Mouse (Mus musculus) small intestine, adult 2 months (tissue): ENCODE results near the gene Ccnyl1. TPM values are rescaled to one million over a fixed set of nuclear protein-coding genes. Genes with fewer than 3 reads are reported as not detected.

Experiments used
- H3K27ac ChIP-seq: fragments of 200-500 bp; 2 replicates; pipeline ENCODE4 v1.5.1; 2012; ENCODE audit warnings: low read depth, low read length, control low read depth, inconsistent platforms; ENCODE audit not compliant: insufficient read depth
- H3K27me3 ChIP-seq: fragments of 200-500 bp; 2 replicates; pipeline ENCODE4 v1.6.1; 2012; ENCODE audit warnings: mild to moderate bottlenecking, moderate library complexity, low read length, inconsistent platforms; ENCODE audit not compliant: control insufficient read depth, insufficient read depth
- H3K36me3 ChIP-seq: fragments of 200-500 bp; 2 replicates; pipeline ENCODE4 v1.6.1; 2012; ENCODE audit warnings: mild to moderate bottlenecking, low read length, control low read depth, inconsistent platforms; ENCODE audit not compliant: control insufficient read depth, insufficient read depth
- H3K4me1 ChIP-seq: fragments of 200-500 bp; 2 replicates; pipeline ENCODE4 v1.6.1; 2012; ENCODE audit warnings: low read length, inconsistent platforms, mixed read lengths; ENCODE audit not compliant: control insufficient read depth, insufficient read depth, insufficient read length
- H3K4me3 ChIP-seq: fragments of 200-500 bp; 2 replicates; pipeline ENCODE4 v1.5.1; 2012; ENCODE audit warnings: low read depth, mild to moderate bottlenecking, control low read depth, inconsistent platforms, low read length, moderate library complexity
- CTCF ChIP-seq: fragments of 200-500 bp; IDR thresholded peaks from 2 replicates; pipeline ENCODE4 v1.5.1; 2012; ENCODE audit warnings: low read depth, mild to moderate bottlenecking, control low read depth, inconsistent platforms, low read length, moderate library complexity, mixed read lengths; ENCODE audit not compliant: insufficient replicate concordance, insufficient read length; ENCODE audit errors: extremely low read depth
- POLR2A ChIP-seq: fragments of 200-500 bp; IDR thresholded peaks from 2 replicates; pipeline ENCODE4 v1.6.1; 2012; ENCODE audit warnings: low read depth, mild to moderate bottlenecking, control low read depth, inconsistent platforms, low read length, moderate library complexity
- WGBS: fragments of 180-500 bp; shearing (Covaris S2); methylation state at CpG from one replicate; pipeline ENCODE4 v1.1.7; 2018; 5-methylcytosine and 5-hydroxymethylcytosine counted together
- polyA plus RNA-seq: library from polyadenylated mRNA; depleted of rRNA; stranded (reverse); fragments of >200 nt; gene quantifications from 2 replicates; pipeline ENCODE4 v1.2.3, GENCODE M21; 2012

Gene Ccnyl1
- polyA plus RNA-seq, 1 experiment, result 35.4 TPM

DNA sequence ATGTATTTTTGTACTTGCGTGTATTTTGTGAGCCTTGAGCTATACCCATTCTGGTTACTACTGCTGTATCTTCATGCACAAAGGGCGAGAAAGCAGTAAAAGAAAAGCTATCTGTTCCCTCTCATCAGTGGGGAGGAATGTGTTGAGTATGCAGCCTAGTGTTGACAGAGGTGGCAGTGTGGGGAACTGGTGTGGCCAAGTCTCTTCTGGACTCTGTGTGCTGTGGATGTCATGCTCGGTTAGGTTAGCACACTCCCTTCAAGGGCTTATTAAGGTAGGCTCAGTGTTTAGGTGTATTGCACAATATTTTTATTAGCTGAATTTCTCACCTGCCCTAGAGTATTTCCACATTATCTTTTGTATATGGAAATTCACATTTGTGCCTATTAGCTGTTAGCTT lies 11.5 kb downstream of the Ccnyl1 start:
- H3K27ac ChIP-seq, result no peak overlapping the region
- TF ChIP-seq CTCF (no peak), POLR2A (no peak)
- no peaks in the 10 kb centered on the region for H3K4me1 ChIP-seq
- no peaks in the 10 kb centered on the region for H3K27me3 ChIP-seq
- no peak overlapping the region for H3K4me3 ChIP-seq
- 76% methylated on average over 3 of the region's 3 CpGs for WGBS
- peaks cover 13% of the 10 kb centered on the region for H3K36me3 ChIP-seq

DNA sequence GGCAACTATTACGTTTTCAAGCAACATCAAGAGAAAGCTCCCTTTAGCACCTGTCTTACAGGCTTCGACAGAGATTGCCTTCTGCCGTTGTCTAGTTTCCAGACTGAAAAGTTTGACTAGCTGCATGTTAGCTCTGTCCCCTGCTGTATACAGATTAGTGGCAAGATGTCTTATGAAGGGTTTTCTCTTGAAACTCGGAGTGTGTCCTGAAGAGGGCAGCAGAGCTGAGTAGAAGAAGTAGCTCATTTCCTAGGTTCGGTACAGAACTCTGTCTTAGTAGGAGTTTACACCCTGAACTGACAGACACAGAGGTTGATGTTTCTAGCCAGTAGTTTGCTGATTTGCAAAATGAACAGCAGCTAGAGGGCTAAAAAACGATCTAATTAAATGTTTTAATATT lies 15.0 kb downstream of the Ccnyl1 start:
- Histone ChIP-seq H3K36me3 (peaks cover 20% of the 10 kb centered on the region), H3K4me3 (no peak overlapping the region), H3K27me3 (no peaks in the 10 kb centered on the region), H3K27ac (no peak overlapping the region), H3K4me1 (no peaks in the 10 kb centered on the region)
- 36% methylated on average over 6 of the region's 6 CpGs for WGBS
- TF ChIP-seq CTCF (no peak), POLR2A (no peak)

DNA sequence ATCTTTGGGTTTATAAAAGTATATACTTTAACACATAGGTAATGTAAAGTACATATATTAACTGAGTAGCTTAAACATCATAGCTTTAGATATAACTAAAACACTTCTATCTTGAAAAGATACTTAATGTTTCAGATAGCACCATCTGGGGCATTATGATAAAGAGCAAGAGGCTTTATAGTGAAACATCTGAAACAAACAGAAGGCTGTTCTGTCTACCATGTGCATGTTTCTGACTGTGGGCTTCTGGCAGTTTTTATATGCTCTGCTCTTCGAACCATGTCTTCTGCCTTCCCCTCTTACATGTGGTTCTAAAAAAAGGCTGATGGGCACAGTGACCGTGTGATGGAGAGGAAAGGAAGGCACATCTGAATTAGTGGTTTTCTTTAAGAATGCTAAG lies 16.4 kb downstream of the Ccnyl1 start:
- TF ChIP-seq CTCF (no peak), POLR2A (no peak)
- Histone ChIP-seq H3K27me3 (no peaks in the 10 kb centered on the region), H3K4me3 (no peak overlapping the region), H3K4me1 (no peaks in the 10 kb centered on the region), H3K27ac (no peak overlapping the region), H3K36me3 (peaks cover 16% of the 10 kb centered on the region)
- WGBS, result 88% methylated on average over 2 of the region's 2 CpGs

DNA sequence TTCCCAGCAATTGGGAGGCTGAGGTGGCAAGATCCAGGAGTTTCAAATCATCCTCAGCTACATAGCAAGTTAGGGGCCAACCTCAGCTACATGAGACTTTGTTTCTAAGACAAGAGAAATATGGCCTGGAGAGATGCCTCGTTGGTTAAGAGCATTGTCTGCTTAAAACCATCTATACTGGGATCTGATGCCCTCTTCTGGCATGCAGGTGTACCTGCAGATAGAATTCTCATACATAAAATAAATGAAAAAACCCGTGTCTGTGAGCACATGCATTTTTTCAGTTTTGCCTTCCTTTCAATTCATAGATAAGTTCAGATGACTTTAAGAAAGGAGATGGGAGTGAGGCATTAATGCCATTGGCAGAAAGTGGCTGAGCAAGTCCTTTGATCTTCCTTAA lies 19.6 kb downstream of the Ccnyl1 start:
- Histone ChIP-seq H3K27ac (no peak overlapping the region), H3K27me3 (no peaks in the 10 kb centered on the region), H3K36me3 (peaks cover 21% of the 10 kb centered on the region), H3K4me3 (no peak overlapping the region), H3K4me1 (no peaks in the 10 kb centered on the region)
- WGBS, result 9% methylated on average over 2 of the region's 2 CpGs
- no peak for TF ChIP-seq POLR2A
- no peak for TF ChIP-seq CTCF

DNA sequence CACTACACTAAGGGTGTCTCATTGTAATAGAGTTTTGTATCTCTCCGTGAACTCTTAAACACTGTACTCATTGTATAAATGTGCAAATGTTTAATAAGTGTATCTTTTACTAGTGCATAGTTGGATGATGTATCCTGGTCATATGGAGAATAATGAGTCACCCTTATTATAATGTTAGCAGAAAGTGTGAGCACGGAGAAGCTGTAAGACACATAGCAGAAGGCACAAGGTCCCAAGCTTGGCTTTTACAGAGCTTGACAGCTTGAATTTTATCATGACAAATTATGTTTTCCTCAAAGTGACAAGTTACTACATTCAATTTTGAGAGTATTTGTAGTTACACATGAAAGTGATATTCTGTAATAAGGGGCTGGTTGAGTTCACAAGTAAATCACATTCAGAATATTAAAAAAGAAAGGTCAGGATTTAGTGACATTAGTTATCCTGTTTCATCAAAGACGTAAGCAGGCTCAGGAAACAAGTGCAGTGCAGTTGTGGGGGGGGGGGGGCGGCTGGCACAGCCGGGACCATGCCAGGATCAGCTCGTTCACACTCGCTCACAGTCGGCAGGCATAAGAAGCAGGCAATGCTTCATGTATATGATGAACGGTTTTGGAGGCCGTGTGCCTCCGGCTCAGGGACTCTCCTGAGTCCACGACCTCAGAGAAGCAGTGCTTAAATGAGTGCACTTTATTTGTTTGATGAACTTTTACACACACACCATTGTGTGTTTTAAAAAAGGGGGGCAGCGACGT lies 21.9 kb downstream of the Ccnyl1 start:
- Histone ChIP-seq H3K4me1 (peaks cover 4% of the 10 kb centered on the region; the same call in 1 of the 2 replicates), H3K4me3 (no peak overlapping the region), H3K27ac (no peak overlapping the region), H3K36me3 (peaks cover 26% of the 10 kb centered on the region), H3K27me3 (no peaks in the 10 kb centered on the region)
- TF ChIP-seq POLR2A, result no peak
- no peak for TF ChIP-seq CTCF
- 88% methylated on average over 14 of the region's 14 CpGs for WGBS

DNA sequence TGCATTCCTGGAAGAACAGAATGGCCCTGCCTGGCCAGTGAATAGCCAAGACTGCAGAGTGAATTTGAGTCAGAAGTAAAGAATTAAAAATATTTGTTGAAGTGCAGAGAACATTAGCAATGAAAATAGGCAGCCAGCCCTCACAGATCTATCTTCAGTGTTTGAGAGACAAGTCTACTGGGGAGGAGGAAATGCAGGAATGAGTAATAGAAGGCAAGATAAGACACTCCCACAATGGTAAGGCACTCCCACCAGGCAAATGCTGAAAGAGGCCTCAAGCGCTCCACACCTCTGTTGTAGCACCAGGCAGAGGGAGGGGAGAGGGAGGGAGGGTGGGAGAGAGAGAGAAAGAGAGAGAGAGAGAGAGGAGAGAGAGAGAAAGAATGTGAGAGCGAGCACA lies 25.2 kb downstream of the Ccnyl1 start:
- Histone ChIP-seq H3K27me3 (no peaks in the 10 kb centered on the region), H3K27ac (no peak overlapping the region), H3K36me3 (peaks cover 31% of the 10 kb centered on the region), H3K4me3 (no peak overlapping the region), H3K4me1 (peaks cover 4% of the 10 kb centered on the region; the same call in 1 of the 2 replicates)
- no peak for TF ChIP-seq POLR2A
- no peak for TF ChIP-seq CTCF
- 62% methylated on average over 2 of the region's 2 CpGs for WGBS

DNA sequence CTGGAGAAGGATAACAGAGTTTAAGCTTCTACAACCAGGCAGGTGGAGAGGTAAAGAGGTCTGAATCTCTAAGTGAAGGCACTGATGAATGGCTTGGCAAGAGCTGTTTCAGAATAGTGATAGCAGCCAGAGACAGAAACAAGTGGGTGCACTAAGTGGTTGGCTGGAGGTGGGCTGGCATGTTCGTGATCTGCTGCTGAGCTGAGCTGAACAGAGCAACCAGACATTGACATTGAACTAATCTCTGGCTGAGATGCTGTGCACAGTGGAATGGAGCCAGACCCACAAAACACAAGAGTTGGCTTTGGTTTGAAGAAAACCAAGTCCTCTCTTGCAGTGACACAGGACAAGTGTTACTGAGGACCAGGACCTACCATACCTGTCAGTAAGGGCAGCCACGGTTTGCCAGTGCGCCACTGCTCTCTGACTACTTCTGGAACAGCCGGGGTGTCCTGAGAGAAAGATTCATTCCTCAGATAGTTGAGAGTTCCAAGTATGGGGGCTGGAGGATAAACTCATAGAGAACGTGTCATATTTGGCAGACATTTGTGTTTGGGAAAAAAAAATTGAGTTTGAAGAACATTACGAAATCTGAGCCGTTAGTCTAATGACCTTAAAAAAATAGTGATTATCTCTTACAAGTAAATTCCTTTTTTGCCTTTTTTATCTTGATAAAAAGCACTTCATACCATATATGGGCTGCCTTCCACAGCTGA lies 26.5 kb downstream of the Ccnyl1 start:
- Histone ChIP-seq H3K27ac (no peak overlapping the region), H3K4me1 (peaks cover 4% of the 10 kb centered on the region; the same call in 1 of the 2 replicates), H3K4me3 (no peak overlapping the region), H3K36me3 (peaks cover 36% of the 10 kb centered on the region), H3K27me3 (no peaks in the 10 kb centered on the region)
- TF ChIP-seq POLR2A, result no peak
- TF ChIP-seq CTCF, result no peak
- 83% methylated on average over 7 of the region's 7 CpGs for WGBS
